Mouse (Mus musculus): ENCODE data around the gene Themis2. TPM values are rescaled to one million over a fixed set of nuclear protein-coding genes. Genes with fewer than 3 reads are reported as not detected.
"Not testable (repeated sequence)": the region's sequence is repeated elsewhere in the genome, so short reads cannot be mapped to it uniquely, and the experiment has no call there.

Themis2 gene
- polyA plus RNA-seq, 1 experiment from 2014 or later = 3.2 TPM

DNA sequence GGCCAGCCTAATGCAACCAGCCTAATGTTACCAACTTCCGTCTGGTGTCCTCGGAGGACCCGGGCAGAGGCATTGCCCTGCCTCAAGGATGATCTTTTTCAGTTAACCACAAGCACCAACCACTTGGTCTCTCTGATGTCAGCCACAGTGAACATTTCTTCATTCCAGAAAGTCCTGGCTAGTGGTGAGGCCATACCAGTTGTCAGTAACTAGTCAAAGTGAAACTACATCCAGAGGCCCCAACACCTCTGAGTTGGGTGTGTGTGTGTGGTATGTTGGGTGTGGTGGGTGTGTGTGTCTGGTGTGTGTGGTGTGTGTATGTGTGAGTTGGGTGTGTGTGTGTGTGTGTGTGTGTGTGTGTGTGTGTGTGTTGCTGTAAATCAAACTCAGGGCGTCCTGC is 47.4 kb downstream of the Themis2 start:
- Histone ChIP-seq H3K4me3 (ENCODE audit: low read depth, low read length) (no peak overlapping the region), H3K27ac (ENCODE audit: low read length) (peak overlapping the region; percentile 10; the same call in 1 of the 2 replicates), H3K36me3 (ENCODE audit: control insufficient read depth, insufficient read depth) (no peaks in the 10 kb centered on the region), H3K4me1 (ENCODE audit: control insufficient read depth, low read depth, low read length) (peaks cover 20% of the 10 kb centered on the region), H3K4me2 (ENCODE audit: low read depth, low read length) (no peak overlapping the region), H3K9ac (ENCODE audit: low read depth, low read length) (no peak overlapping the region), H3K9me3 (replicated peaks; ENCODE audit: control insufficient read depth, low read length) (no peaks in the 10 kb centered on the region), H3K27me3 (ENCODE audit: control insufficient read depth, insufficient read depth, low read depth, low read length) (no peaks in the 10 kb centered on the region)
- ATAC-seq (ENCODE audit: low read depth) = no peak; the same call in 1 of the 2 replicates
- WGBS (ENCODE audit: insufficient replicate concordance) = 62% methylated on average over 4 of the region's 4 CpGs

DNA sequence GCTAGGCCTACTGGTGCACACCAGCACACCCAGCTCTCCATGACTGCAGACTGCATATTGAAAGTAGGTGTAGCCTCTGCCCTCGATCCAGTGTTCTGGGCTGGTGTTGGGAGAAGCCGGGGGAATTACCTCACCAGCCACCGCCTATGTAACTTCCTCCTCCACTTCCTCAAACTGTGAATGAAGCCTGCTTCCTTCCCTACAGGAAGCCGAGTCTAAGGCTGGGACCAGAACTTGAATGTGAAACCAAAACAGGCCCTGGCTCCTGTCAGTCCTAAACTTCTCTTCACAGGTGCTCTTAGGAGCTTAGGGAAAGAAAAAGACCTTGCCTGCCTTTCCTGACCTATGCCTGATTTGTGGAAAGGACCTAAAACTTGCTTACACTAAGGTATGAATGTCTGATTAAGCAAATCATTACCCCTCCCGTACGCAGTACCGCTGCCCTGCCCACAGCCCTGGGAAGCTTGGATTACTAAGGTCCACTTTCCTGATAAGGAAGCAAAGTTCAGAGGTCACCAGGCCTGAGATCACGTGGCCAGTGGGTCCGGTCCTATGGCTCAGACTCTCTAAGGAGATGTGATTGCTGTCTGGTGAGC is 48.4 kb downstream of the Themis2 start:
- H3K36me3 ChIP-seq (ENCODE audit: control insufficient read depth, insufficient read depth) = no peaks in the 10 kb centered on the region
- H3K9ac ChIP-seq (ENCODE audit: low read depth, low read length) = peak overlapping the region; percentile 31
- no peaks in the 10 kb centered on the region for H3K27me3 ChIP-seq (ENCODE audit: control insufficient read depth, insufficient read depth, low read depth, low read length)
- H3K4me1 ChIP-seq (ENCODE audit: control insufficient read depth, low read depth, low read length) = peaks cover 21% of the 10 kb centered on the region
- peak overlapping the region; percentile 35 for H3K4me3 ChIP-seq (ENCODE audit: low read depth, low read length)
- peak overlapping the region; percentile 54 for H3K27ac ChIP-seq (ENCODE audit: low read length)
- peak; percentile 62 for ATAC-seq (ENCODE audit: low read depth)
- H3K9me3 ChIP-seq (replicated peaks; ENCODE audit: control insufficient read depth, low read length) = no peaks in the 10 kb centered on the region
- 25% methylated on average over 9 of the region's 9 CpGs for WGBS (ENCODE audit: insufficient replicate concordance)
- H3K4me2 ChIP-seq (ENCODE audit: low read depth, low read length) = peak overlapping the region; percentile 47

DNA sequence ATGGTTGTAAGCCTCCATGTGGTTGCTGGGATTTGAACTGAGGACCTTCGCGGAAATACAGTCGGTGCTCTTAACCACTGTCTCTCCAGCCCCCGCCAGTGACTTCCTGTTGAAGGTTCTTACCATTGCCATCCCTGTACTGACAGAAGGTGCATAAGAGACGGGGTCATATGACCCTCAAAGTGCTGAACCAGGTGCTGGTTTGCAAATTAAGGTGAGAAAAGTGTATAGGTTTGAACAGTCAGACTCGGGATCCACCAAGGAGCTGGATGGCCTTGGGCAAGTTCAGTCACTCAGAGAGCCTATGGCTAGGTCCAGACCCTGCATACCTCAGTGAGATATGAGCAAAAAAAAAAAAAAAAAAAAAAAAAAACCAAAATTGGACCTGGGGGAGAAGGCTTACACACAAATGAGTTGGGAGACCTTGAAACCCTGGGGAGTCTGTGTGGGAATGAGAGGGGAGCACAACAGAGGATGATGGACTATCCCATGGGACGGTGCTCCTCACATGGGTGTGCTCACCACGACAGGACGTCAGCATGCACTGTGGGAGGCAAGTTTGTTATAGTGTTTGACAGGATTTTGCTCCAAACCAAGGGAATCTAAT is 49.2 kb downstream of the Themis2 start:
- Histone ChIP-seq H3K9ac (ENCODE audit: low read depth, low read length) (no peak overlapping the region; the same call in 1 of the 2 replicates), H3K27me3 (ENCODE audit: control insufficient read depth, insufficient read depth, low read depth, low read length) (no peaks in the 10 kb centered on the region), H3K9me3 (replicated peaks; ENCODE audit: control insufficient read depth, low read length) (no peaks in the 10 kb centered on the region), H3K4me2 (ENCODE audit: low read depth, low read length) (peak overlapping the region; percentile 47), H3K4me3 (ENCODE audit: low read depth, low read length) (no peak overlapping the region; the same call in 1 of the 2 replicates), H3K27ac (ENCODE audit: low read length) (peak overlapping the region; percentile 54), H3K4me1 (ENCODE audit: control insufficient read depth, low read depth, low read length) (peaks cover 21% of the 10 kb centered on the region), H3K36me3 (ENCODE audit: control insufficient read depth, insufficient read depth) (no peaks in the 10 kb centered on the region)
- ATAC-seq (ENCODE audit: low read depth) = no peak
- WGBS (ENCODE audit: insufficient replicate concordance) = 62% methylated on average over 9 of the region's 9 CpGs

DNA sequence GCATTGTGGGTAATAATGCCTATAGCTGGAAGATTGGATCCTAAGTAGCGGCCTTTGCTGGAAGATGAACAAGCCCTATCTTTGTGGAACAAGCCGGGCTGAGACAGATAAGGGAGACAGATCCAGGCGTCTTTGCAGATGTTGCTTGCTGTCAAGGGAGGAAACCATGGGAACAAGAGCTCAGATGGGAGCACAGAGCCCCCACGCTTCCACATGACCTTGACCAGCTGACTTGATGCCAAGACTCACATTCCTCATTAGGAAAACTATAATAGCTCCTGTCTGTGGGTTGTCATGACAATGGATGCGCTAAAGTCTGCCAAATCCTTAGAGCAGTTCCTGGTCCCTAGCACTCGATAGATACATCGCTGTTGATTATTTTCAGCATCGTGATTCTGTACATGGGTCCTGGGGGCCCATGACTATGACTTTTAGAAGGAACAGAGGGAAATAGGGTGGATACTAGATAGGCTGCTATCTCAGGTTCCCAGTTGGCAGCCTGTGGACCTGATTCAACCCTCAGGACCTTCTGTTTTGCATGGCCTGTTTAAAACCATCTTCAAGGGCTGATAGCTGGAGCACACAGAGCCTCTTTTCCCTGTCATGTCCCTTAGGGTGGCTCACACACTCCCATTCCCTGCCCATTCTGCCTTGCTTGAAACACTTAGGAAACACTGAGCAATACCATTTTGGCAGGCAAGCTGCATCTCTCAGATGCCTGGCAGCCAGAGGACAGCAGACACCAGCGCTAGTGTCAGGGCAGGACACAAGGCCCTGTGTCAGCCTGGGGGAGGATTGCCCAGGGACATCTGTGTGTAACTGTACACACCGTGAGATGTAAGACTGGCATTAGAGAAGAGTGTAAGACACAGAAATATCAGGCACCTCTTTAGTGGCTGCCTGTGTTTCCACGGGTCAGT is 51.9 kb downstream of the Themis2 start:
- no peaks in the 10 kb centered on the region for H3K27me3 ChIP-seq (ENCODE audit: control insufficient read depth, insufficient read depth, low read depth, low read length)
- 44% methylated on average over 11 of the region's 11 CpGs for WGBS (ENCODE audit: insufficient replicate concordance)
- H3K27ac ChIP-seq (ENCODE audit: low read length) = no peak overlapping the region
- H3K4me2 ChIP-seq (ENCODE audit: low read depth, low read length) = no peak overlapping the region
- H3K4me3 ChIP-seq (ENCODE audit: low read depth, low read length) = no peak overlapping the region
- no peak overlapping the region for H3K9ac ChIP-seq (ENCODE audit: low read depth, low read length)
- peak; percentile 28; the same call in 1 of the 2 replicates for ATAC-seq (ENCODE audit: low read depth)
- peaks cover 21% of the 10 kb centered on the region for H3K4me1 ChIP-seq (ENCODE audit: control insufficient read depth, low read depth, low read length)
- H3K9me3 ChIP-seq (replicated peaks; ENCODE audit: control insufficient read depth, low read length) = no peaks in the 10 kb centered on the region
- H3K36me3 ChIP-seq (ENCODE audit: control insufficient read depth, insufficient read depth) = no peaks in the 10 kb centered on the region

DNA sequence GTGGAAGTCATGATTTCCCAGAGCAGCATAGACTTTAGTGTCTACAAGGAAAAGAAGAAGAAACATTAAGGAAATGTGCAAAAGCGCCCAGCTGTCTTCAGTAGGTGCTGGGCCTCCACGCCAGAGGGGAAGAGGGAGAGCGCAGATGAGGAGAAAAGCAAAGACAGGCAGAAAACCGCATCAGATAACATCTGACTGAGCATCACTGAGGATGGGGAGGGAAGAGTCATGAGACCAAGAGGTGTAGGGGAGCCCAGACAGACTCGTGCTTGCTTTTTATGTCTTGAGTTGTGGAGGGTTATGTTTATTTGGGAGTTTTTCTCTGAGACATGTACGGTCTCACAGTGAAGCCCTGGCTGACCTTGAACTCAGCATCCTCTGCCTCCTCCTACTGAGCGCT is 54.7 kb downstream of the Themis2 start:
- peaks cover 9% of the 10 kb centered on the region for H3K4me1 ChIP-seq (ENCODE audit: control insufficient read depth, low read depth, low read length)
- no peak overlapping the region for H3K4me2 ChIP-seq (ENCODE audit: low read depth, low read length)
- H3K4me3 ChIP-seq (ENCODE audit: low read depth, low read length) = no peak overlapping the region
- ATAC-seq (ENCODE audit: low read depth) = no peak
- H3K27ac ChIP-seq (ENCODE audit: low read length) = no peak overlapping the region
- H3K36me3 ChIP-seq (ENCODE audit: control insufficient read depth, insufficient read depth) = no peaks in the 10 kb centered on the region
- H3K9me3 ChIP-seq (replicated peaks; ENCODE audit: control insufficient read depth, low read length) = no peaks in the 10 kb centered on the region
- 70% methylated on average over 7 of the region's 7 CpGs for WGBS (ENCODE audit: insufficient replicate concordance)
- no peak overlapping the region for H3K9ac ChIP-seq (ENCODE audit: low read depth, low read length)
- no peaks in the 10 kb centered on the region for H3K27me3 ChIP-seq (ENCODE audit: control insufficient read depth, insufficient read depth, low read depth, low read length)

DNA sequence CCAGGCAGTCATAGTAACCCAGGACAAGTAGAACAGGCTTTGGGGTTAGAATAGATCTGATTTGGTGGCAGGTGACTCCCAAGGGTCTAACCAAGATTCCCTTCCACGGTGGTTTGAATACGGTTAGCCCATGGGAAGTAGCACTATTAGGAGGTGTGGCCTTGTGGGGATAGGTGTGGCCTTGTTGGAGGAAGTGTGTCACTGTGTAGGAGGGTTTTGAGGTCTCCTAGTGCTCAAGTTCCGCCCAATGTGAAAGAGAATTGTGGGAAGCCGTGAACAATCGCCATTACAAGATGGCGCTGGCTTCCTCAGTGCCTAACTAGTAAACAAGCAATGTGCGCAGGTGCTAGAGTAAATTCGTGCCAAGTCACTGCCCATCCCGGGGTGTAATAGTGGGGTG is 59.0 kb downstream of the Themis2 start:
- 77% methylated on average over 9 of the region's 9 CpGs for WGBS (ENCODE audit: insufficient replicate concordance)
- not testable (repeated sequence) for H3K36me3 ChIP-seq (ENCODE audit: control insufficient read depth, insufficient read depth); H3K9ac ChIP-seq (ENCODE audit: low read depth, low read length); H3K4me3 ChIP-seq (ENCODE audit: low read depth, low read length); H3K27me3 ChIP-seq (ENCODE audit: control insufficient read depth, insufficient read depth, low read depth, low read length); ATAC-seq (ENCODE audit: low read depth); H3K27ac ChIP-seq (ENCODE audit: low read length); H3K9me3 ChIP-seq (replicated peaks; ENCODE audit: control insufficient read depth, low read length); H3K4me2 ChIP-seq (ENCODE audit: low read depth, low read length)
- peaks cover 16% of the 10 kb centered on the region for H3K4me1 ChIP-seq (ENCODE audit: control insufficient read depth, low read depth, low read length)

DNA sequence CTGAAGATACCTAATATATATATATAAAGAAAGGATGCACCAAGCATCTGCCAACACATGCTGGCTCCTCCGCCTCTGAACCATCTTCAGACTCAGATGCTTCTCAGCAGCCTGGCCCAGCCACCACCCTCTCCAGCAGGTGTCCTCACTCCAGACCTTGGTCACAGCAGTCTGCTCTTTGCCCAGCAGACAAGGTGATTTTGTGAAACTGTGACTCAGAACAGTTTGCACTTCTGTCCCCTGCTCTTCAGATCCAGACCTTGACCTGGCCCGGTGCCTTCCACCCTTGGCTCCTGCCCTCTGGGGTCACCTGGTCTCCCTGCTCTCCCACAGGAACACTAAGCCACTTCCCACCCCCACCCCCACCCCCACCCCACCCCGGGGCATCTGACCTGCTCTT is 60.3 kb downstream of the Themis2 start:
- 48% methylated on average over 3 of the region's 3 CpGs for WGBS (ENCODE audit: insufficient replicate concordance)

DNA sequence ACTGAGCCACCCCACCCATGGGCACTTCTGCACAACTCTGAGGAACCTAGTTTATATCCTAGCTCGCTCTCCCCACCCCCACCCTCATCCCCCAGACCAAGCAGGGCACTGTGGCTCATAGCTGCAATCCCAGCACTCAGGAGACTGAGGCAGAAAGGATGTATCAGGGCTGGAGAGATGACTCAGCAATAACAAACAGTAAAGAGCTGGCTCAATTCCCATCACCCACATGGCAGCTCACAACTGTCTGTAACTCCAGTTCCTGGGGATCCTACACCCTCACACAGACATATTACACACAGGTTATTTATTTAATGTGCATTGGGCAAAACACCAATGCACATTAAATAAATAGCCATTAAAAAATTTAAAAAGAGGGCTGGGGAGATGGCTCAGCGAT is 60.8 kb downstream of the Themis2 start:
- 57% methylated on average over 2 of the region's 2 CpGs for WGBS (ENCODE audit: insufficient replicate concordance)
- ATAC-seq (ENCODE audit: low read depth) = no peak
- H3K36me3 ChIP-seq (ENCODE audit: control insufficient read depth, insufficient read depth) = no peaks in the 10 kb centered on the region
- H3K4me3 ChIP-seq (ENCODE audit: low read depth, low read length) = no peak overlapping the region
- H3K27me3 ChIP-seq (ENCODE audit: control insufficient read depth, insufficient read depth, low read depth, low read length) = no peaks in the 10 kb centered on the region
- no peak overlapping the region for H3K4me2 ChIP-seq (ENCODE audit: low read depth, low read length)
- no peaks in the 10 kb centered on the region for H3K9me3 ChIP-seq (replicated peaks; ENCODE audit: control insufficient read depth, low read length)
- H3K9ac ChIP-seq (ENCODE audit: low read depth, low read length) = no peak overlapping the region
- peaks cover 23% of the 10 kb centered on the region for H3K4me1 ChIP-seq (ENCODE audit: control insufficient read depth, low read depth, low read length)
- H3K27ac ChIP-seq (ENCODE audit: low read length) = no peak overlapping the region

More for the DNA sequence above, 60.3 kb downstream of the Themis2 start:
- Histone ChIP-seq H3K27me3 (ENCODE audit: control insufficient read depth, insufficient read depth, low read depth, low read length) (no peaks in the 10 kb centered on the region), H3K9ac (ENCODE audit: low read depth, low read length) (no peak overlapping the region), H3K36me3 (ENCODE audit: control insufficient read depth, insufficient read depth) (no peaks in the 10 kb centered on the region), H3K4me1 (ENCODE audit: control insufficient read depth, low read depth, low read length) (peaks cover 23% of the 10 kb centered on the region), H3K4me3 (ENCODE audit: low read depth, low read length) (no peak overlapping the region), H3K4me2 (ENCODE audit: low read depth, low read length) (no peak overlapping the region), H3K9me3 (replicated peaks; ENCODE audit: control insufficient read depth, low read length) (no peaks in the 10 kb centered on the region), H3K27ac (ENCODE audit: low read length) (no peak overlapping the region)
- ATAC-seq (ENCODE audit: low read depth) = peak; percentile 52

DNA sequence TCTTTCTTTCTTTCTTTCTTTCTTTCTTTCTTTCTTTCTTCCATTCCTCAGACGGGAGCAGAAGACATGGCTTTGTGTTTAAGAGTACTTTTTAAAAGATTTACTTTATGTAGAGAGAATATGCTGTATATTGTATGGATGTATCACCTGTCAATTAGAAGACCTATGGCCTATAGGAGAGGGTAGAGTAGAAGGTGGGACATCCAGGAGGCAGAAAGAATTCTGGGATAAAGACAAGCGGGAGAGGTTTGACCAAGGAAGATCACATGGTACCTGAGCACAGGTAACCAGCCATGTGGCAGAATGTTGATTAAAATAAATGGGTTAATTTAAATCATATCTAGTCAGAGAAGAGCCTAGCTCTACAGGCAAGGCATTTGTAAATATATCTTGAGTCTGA is 61.4 kb downstream of the Themis2 start:
- no peak overlapping the region for H3K4me2 ChIP-seq (ENCODE audit: low read depth, low read length)
- H3K4me1 ChIP-seq (ENCODE audit: control insufficient read depth, low read depth, low read length) = peaks cover 23% of the 10 kb centered on the region
- H3K4me3 ChIP-seq (ENCODE audit: low read depth, low read length) = no peak overlapping the region
- H3K36me3 ChIP-seq (ENCODE audit: control insufficient read depth, insufficient read depth) = no peaks in the 10 kb centered on the region
- WGBS (ENCODE audit: insufficient replicate concordance) = 67% methylated on average over 2 of the region's 2 CpGs
- ATAC-seq (ENCODE audit: low read depth) = no peak
- no peak overlapping the region for H3K27ac ChIP-seq (ENCODE audit: low read length)
- no peaks in the 10 kb centered on the region for H3K9me3 ChIP-seq (replicated peaks; ENCODE audit: control insufficient read depth, low read length)
- no peak overlapping the region for H3K9ac ChIP-seq (ENCODE audit: low read depth, low read length)
- H3K27me3 ChIP-seq (ENCODE audit: control insufficient read depth, insufficient read depth, low read depth, low read length) = no peaks in the 10 kb centered on the region

Measured in liver, embryonic 16.5 days (tissue).